Mouse (Mus musculus): ENCODE results near the gene Sp1.

Gene Sp1

DNA sequence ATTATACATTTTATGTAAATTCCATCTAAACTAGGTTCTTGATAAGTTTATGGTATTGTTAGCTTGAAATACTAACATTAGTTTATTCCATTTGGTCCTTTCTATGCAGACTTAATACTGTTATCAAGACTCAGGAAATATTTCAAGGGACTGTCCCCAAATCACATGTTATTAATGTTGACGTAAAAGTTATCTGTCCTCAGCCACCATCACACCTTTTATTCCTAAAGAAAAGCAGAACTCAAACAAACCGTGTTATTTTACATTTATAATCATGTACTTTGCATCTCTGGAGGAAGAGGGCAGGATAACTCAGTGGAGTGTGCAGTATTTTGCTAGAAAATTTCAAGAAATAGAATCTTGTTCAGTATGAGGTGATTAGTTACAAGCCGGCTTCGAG lies 27.2 kb downstream of the Sp1 start:
- no peak for DNase-seq (ENCODE audit: extremely low spot score)

DNA sequence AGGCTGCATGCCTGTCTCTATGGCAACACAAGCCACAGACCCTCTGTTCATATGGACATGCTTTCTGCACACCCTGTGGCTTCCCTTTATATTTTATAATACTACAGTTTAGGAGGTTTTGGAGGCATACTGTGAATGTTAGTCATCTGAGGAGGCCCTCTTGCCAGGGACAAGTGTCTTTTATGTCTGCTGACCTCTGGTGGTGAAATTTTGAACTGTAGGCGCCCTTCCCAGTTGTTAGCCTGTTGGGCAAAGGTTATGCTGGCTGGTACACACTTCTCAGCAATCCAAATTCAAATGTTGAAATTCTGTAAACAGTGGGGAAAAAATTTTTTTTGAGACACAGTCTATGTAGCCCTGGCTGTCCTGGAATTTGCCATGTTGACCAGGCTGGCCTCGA lies 36.5 kb downstream of the Sp1 start:
- DNase-seq (ENCODE audit: extremely low spot score): peak; percentile 81

DNA sequence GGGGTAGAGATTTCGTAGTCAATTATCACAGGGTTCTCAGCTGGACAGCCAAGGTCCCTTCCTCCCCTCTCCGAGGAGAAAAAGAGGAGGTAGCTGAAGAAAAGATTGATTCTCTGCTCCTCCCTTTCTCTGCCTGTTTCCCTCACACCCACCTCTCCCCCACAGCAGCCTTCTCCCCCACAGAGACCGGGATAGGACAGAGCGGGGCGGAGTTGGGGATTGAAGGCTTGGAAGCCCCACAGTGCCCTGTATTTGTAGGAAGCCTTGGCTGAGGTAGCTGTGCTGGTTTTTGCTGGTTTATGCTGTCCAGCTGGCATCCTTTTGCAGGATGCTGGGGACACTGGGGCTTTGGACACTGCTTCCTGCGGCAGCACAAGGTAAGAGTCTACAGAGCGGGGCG lies 39.2 kb downstream of the Sp1 start, which contains the start of gene Amhr2:
Amhr2 (plus strand) TSS at position 222 of the 400 bp plus-strand sequence.
- no peak for DNase-seq (ENCODE audit: extremely low spot score)

DNA sequence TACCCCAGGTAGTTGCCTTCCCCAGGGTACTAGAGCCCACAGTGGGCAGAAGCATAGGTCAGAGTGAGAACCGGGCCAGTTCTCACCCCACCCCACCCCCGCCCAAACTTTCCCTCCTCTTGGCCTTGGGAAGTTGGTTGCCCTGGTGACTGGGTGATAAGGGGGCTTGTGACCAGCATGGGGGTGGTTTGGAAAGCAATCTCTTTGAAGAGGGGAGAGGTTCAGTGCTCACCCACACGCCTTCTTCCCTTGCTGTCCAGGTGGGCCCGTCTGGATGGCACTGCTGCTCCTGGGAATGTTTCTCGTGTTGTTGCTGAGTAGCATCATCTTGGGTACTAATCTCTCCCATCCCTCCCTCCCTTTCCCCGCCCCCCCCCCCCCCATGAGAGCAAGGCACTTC lies 40.5 kb downstream of the Sp1 start:
- DNase-seq (ENCODE audit: extremely low spot score): no peak

DNA sequence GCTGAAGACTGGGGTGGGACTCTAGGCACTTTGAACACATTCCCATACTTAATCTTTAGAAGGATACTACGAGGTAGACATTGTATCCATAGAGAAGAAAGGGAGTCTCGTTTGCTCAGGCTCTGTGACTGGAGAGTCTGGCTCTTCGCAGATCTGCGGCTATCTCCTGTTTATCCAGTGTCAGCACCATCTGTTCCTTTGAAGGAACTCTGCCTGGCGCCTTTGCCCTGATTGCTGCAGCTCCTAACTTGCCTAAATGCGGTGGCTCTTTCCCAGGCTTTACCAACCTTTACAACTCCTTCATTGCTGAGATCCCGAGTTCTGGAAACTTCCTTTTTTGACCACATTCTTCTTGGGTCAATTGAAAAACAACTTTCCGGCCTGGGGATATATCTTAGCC lies 43.4 kb downstream of the Sp1 start:
- DNase-seq (ENCODE audit: extremely low spot score): no peak

DNA sequence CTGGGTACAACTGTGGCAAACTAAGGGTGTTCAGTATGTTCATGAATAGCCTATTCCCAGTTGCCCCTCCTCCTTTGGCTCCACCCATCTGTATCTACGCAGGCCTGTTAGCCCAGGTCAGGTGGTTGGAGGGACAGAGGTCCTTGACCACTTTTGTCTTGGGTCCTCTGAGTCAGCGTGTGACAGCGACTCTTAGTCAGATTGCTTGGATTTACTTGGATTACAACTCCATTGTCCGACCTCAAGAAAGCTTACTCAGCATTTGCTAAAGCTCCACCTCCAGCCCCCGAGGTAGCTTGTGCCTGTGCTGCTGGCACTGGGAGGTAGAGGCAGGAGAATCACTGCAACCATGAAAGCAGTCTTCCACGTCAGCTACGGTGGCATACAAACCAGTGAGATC lies 45.0 kb downstream of the Sp1 start:
- no peak for DNase-seq (ENCODE audit: extremely low spot score)

DNA sequence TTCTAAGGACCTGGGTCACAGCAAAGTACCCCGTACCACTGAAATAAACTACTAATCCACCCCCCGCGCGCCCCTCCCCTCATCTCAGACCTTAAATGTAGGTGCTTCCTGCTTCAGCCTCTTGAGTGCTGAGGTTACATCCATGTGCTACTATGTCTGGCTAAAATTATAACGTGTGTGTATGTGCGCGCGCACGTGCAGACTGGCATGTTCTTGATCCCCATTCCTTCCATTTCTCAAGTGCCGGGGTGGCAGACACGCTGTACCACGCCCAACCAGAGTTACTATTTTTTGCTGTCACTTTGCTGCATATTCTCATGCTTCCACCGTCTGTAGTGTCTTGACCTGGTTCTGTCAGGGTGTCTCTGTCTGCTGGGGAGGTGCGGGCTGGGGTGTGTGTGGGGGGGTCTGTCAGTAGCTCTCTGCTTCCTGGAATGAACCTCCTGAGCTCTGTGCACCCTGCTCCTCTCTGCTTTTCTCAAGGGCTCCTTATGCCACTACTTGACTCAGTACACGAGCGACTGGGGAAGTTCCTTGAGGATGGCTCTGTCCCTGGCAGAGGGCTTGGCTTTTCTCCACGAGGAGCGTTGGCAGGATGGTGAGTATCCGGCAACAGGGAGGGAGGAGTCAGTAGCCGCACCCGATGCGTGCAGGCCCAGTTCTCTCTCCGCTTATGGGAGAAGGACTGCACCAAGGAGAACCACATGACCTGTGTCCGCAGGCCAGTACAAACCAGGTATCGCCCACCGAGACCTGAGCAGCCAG lies 45.9 kb downstream of the Sp1 start:
- no peak for DNase-seq (ENCODE audit: extremely low spot score)

DNA sequence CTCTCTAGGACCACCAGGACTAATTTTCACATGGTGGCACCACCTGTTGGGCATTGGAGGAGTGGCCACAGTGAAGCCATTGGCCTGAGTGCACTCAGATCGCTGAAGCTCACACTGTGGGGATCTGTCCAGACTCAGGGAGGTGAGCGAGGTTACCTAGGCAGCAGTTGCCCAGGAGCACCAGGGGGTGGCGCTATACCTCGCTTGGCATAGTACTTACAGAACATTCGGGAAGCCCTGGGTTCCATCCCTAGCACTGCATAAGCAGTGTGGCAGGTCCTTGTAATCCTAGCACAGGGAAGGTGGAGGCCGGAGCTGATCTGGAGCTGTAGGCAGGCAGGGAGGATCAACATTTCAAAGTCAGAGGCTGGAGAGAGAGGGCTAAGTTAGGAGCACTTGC lies 50.0 kb downstream of the Sp1 start:
- DNase-seq (ENCODE audit: extremely low spot score): no peak

DNA sequence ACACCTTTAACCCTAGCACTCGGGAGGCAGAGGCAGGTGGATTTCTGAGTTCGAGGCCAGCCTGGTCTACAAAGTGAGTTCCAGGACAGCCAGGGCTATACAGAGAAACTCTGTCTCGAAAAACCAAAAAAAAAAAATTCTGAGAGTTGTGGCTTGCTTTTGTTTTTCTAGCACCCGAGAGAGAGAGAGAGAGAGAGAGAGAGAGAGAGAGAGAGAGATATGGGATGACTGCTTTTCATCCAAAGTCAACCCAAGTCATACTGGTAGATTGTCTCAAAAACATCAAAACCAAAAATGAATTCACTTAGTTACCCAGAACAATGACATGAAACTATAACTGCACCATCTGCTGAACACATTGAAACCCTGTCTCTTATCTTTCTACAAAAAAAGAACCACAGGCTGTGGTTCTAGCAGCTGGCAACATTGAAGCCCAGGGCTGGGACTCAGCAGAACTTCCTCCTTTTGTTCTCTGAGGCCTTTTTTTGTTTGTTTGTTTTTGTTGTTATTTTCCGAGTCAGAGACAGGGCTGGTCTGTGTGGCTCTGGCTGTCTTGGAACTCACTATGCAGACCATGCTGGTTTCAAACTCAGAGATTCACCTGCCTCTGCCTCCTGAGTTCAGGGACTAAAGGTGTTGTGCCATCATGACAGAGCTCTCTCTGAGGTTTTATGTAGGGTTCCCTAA lies 52.2 kb downstream of the Sp1 start:
- no peak for DNase-seq (ENCODE audit: extremely low spot score)

DNA sequence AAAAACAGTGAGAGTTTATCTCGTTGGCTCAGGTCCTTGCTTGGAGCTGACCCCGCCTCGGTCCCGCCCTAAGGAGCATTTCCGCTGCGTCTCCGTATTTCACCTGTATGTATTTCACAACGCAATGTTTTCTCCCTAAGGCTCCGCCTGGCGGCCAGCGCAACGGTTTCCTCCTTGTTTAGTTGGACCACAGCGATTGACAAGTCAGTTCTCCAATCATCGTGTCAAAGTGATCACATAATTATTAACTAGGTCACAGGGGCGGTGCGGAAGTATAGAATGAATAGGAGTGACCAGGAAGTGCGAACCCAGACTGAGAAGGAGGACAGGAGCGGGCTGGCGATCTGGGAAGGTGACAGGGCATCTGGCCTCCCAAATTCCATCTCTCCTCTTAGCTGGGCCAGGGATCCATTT lies 53.0 kb downstream of the Sp1 start, which contains the start of gene Prr13:
Prr13 (plus strand) TSS at position 125 of the 414 bp plus-strand sequence.
- DNase-seq (ENCODE audit: extremely low spot score): peak; percentile 86

DNA sequence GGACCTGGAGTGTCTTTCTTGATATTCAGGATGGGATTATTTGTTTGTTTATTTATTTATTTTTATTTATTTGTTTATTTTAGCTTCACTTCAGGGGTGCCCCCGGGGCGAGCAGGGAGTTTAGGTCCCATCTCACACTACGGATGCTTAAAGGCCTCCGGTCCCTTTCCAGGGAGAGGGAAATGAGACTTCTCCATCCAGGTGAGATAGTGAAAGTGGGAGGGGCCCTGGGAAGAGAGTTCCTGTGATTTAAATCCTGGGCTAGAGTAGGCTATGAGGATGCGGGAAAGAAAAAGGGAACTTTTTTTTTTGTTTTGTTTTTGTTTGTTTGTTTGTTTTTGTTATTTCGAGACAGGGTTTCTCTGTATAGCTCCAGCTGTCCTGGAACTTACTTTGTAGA lies 53.4 kb downstream of the Sp1 start:
- DNase-seq (ENCODE audit: extremely low spot score): no peak

DNA sequence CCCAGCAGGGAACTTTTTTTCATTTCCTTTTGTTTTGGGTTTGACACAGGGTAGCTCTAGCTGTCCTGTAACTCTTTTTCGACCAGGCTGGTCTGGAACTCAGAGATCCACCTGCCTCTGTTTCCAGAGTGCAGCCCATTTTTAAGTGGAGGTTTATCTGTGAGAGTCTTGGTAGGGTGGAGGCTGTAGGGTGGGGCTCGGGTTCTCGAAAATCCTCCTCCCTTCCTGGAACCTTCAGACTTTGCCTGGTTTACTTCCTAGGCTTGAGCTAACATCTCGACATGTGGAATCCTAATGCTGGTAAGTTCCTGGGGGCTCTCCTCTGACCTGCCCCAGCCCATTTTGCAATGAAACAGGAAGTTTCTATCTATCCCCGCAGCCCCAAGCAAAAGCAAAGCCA lies 53.9 kb downstream of the Sp1 start:
- DNase-seq (ENCODE audit: extremely low spot score): no peak

DNA sequence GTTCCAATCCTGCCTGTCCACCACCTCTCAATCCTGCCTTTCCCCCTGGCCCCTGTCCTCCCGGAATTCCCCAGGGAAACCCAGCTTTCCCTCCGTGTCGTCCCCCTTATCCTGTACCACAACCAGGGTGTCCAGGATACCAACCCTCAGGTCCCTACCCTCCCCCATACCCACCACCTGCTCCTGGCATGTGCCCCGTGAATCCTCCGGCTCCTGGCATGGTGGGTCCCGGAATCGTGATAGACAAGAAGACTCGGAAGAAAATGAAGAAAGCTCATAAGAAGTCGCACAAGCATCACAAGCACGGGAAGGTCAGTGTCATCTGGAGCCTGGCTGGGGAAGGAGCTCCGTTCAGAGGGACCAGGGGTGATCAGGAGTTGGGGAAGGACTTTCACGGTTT lies 54.5 kb downstream of the Sp1 start:
- DNase-seq (ENCODE audit: extremely low spot score): no peak

DNA sequence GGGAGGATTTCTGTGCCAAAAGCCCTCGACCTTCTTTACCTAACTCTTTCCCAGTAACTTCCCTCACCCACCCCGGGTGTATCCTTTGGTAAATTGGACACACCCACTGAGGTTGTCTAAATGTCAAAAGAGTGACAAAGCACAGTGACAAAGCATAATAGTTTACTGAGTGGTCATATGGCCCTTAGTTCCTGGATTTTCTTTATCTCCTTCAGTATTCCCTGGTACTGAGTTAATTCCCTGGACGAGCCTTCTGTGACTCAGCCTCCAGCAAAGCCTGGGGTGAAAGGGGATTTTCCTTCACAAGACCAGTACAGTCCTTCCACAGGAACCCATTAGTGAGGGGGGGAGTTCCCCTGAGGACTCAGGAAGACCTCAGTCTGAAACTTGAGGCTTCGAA lies 55.0 kb downstream of the Sp1 start:
- DNase-seq (ENCODE audit: extremely low spot score): no peak

DNA sequence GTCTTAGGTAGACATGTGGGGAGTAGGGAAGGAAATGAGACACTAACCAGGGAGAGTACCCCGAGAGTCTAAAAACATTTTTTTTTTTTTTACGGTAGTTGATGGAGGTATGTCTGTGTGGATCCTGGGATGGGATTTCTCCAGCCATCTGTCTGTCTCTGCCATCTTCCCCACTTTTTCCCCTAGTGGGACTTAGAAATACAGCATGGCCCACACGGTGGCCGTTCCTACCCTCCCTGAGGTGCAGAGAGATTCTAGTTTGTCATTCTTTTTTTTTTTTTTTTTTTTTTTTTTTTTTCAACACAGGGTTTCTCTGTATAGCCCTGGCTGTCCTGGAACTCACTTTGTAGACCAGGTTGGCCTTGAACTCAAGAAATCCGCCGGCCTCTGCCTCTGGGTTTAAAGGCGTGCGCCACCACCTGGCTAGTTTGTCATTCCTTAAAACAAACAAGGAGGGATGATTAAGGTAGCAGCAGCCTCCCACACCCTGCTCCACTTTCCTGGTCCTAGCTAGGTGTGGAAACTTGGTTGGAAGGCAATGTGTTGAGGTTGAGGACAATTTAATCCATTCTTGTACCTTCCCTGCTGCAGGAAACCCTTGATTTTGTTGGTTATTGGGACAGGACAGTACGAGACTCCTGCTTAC lies 55.6 kb downstream of the Sp1 start:
- no peak for DNase-seq (ENCODE audit: extremely low spot score)

DNA sequence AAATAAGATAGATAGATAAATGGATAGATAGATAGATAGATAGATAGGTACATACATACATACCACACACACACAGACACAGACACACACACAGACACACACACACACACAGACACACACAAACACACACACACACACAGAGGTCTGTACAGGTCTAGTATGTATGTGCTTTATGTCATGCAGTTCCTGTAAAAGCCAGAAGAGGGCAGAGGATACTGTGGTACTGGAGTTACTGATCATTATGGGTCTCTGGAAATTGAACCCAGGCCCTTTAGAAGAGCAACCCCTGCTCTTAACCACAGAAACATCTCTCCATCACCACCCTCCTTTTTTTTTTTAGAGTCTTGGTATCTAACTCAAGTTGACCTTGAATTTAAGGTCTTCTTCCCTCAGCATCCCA lies 57.7 kb downstream of the Sp1 start:
- DNase-seq (ENCODE audit: extremely low spot score): no peak

DNA sequence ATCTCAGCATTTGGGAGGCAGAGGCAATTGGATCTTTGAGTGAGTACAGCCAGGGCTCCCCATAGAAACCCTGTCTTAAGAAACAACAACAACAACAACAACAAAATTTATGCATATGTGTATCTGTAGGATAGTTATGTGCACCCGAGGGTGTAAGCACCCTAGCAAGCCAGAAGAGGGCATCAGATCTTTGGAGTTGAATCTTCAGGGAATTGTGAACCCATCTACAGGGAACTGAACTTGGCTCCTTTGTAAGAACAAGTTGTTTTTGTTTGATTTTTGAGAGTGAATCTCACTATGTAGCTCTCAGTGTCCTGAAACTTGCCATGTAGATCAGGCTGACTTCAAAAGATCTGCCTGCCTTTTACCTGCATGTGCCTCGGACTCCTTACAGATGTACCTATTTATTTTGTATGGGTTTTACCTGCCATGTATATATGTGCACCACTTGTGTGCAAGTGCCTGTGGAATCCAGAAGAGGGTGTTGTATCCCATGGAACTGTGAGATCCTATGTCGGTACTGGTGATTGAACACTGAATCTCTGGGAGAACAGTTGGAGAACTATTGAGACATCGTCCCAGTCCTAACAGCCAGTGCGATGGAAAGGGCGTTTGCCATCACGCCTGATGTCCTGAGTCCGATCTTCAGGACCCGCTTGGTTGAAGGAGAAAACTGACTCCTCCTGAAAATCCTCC lies 62.9 kb downstream of the Sp1 start:
- DNase-seq (ENCODE audit: extremely low spot score): no peak

DNA sequence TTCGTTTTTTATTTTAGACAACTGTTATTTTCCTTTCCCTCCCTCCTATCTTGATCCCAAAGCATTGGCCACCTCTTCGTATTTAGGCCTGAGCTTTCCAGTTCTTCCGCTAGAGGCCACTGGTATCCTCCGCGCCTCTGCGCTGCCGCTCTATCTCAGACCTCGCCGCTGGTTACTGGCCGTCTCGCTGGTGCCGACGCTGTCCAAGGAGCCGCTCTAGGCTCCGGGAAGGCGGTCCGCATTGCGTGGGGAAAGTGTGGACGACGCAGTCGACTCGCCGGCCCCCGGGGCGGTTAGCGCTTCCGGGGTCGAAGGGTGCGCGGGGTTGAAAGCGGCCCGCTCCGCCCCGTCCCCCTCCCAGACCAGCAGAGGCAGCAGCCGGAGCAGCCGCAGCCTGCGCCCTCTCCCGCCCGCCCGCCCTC lies 64.3 kb downstream of the Sp1 start, which contains the start of gene Pcbp2:
Pcbp2 (plus strand) TSS at position 357 of the 422 bp plus-strand sequence.
- peak; percentile 97 for DNase-seq (ENCODE audit: extremely low spot score)

DNA sequence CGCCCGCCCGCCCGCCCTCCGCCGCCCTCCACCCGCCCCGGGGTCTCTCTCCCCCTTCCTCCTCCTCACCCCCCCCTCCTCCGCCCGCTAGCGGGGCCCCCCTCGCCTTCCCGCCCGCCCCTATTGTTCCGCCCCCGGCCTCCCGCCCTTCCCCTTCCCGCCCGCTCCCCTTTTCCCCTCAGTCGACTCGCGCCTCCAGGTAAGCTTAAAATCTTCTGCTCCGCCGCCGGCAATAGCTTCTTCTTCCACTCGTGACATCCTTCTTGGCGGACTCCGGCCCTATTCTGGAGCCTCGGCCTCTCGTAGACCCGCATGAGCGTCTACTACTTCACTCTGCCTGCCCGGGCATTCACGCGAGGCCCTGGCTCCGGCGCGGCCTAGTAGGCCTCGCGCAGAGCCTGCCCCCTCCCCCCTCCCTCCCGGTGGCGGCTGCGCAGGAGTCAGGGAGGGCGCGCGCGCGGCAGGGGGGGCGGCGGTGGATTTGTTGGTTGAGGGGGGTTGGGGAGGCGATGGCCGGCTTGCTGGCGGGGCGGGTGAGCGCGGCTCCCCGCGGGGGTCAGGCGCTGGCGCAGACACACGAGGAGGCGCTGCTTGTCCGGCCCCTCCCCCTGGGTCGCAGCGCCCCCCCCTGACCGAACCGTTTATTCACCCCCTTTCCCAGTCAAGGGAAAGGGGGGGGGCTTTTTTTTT lies 64.8 kb downstream of the Sp1 start:
- peak; percentile 91 for DNase-seq (ENCODE audit: extremely low spot score)

DNA sequence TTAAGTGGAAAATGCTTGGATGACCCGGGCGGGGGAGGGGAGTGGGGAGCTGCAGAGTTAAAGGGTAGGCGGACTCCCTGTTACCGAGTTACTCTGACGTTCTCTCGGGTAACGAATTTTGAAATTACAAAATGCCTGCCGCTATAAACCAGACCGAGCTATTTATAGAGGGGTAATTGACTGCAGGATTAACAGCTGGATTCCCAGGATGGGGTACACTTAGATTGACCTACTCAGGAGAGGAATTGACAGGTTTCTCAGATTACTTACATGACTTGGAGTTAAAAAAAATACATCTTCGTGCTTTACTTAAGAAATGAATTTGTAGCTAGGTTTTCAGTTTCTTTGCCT lies 65.3 kb downstream of the Sp1 start:
- no peak for DNase-seq (ENCODE audit: extremely low spot score)

DNA sequence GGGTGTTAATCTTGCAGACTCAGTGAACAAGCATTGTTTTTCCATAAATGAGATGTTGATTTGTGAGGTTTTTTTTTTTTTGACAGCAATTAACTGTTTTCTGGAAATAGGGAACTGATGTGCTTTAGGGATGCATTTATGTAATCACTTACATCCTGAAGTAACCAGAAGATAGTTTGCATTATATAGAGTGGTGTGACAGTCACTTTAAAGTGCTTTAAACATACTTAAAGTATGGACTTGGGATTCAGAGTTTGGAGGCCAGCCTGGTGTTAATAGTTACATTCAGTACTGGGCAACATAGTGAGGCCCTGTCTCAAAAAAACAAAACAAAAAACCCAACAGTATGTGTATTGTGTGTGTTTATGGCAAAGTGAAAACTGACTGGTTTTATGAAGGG lies 65.8 kb downstream of the Sp1 start:
- no peak for DNase-seq (ENCODE audit: extremely low spot score)

DNA sequence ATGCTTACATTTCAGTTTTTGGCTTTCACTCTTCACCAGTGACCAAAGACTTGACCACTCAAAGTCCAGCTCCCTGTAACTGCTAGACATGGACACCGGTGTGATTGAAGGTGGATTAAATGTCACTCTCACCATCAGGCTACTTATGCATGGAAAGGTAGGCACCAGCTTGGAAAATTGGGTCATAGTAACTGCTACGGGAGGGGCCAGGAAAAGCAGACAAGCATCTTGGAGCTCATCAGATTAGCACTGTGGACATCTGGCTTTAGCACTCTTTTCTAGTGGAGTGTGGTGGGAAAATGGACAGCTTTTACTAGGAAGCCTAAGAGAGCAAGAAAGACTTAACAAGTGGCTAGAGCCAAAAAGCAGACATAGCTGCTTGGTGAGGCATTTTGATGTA lies 67.3 kb downstream of the Sp1 start:
- no peak for DNase-seq (ENCODE audit: extremely low spot score)
